Mouse (Mus musculus) cerebellum, adult 9-10 months (tissue): Measurements from ENCODE around the gene Dennd1a.

Experiments used
- DNase-seq: peaks from one replicate; pipeline ENCODE4 v3.0.0; 2022

The Dennd1a gene

DNA sequence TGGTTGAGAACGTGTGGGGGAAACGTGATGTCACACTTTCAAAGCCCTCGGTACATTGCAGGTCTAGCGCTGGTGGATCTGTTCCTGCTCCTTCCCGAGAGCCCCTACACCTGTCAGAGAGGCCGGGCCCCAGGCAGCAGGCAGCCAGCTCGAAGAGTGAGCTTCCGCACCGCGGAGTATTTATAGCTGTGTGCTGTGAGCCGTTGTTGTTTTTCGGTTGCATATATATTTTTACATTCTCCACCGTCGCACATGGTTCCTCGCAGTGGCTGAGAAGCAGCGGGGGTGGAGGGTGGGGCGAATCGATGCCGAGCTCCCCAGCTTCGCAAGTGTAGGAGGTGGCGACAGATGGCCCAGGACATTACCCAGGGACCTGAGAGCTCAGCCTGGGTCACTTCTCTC is 522.1 kb downstream of the Dennd1a start:
- DNase-seq: no peak

DNA sequence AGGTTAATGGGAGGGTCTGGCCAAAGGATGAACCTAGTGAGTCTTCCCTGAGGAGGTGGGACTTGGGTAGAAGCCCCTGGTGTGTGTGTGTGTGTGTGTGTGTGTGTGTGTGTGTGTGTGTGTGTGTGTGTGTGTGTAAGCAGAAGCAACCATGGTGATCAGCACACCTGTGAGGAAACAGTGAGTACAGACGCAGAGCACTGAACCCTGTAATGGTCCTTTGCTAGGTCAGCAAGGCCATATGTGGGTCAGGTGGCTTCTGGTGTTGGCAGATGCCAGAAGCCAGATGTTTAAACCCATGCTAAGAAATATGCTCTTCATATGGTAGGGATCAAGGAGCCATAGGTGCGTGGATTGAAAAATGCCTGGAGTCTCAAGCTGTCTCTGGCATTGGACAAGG is 522.7 kb downstream of the Dennd1a start:
- DNase-seq: no peak

DNA sequence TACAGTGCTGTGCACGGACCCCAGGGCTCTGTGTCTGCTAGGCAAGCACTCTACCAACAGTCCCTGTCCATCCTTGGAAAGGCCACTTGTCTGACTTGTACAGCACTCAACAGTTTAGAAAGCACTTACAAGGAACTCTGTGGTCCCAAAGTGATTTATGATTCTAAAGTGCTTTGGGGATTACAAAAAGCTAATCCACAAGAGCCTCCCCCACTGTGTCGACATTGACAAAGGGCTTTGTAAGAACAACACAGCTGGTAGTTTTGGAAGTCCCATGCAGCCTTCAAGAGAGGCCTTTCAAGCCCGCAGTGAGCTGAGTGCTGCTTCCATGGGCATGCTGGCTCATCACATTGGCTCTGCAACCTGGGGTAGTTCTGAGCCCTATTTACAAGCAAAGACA is 523.6 kb downstream of the Dennd1a start:
- DNase-seq: no peak

DNA sequence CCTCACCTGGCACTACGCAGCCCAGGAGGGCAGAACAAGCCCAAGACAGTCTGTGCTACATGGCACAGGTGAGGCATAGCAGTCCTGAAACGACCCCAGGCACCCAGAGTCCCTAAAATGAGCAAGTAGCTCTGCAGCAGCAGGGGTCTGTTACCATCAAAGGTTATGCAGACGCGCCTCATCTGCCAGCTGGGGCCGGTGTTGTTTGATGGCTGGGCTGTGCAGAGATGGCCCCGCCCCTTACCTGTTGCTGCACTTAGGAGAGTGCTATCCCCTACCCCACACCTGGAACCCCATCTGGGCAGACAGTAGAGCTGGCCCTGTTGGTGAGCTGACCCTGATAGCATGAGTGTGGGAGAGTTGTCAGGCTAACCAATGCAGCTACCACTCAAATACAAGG is 526.6 kb downstream of the Dennd1a start:
- DNase-seq: no peak

DNA sequence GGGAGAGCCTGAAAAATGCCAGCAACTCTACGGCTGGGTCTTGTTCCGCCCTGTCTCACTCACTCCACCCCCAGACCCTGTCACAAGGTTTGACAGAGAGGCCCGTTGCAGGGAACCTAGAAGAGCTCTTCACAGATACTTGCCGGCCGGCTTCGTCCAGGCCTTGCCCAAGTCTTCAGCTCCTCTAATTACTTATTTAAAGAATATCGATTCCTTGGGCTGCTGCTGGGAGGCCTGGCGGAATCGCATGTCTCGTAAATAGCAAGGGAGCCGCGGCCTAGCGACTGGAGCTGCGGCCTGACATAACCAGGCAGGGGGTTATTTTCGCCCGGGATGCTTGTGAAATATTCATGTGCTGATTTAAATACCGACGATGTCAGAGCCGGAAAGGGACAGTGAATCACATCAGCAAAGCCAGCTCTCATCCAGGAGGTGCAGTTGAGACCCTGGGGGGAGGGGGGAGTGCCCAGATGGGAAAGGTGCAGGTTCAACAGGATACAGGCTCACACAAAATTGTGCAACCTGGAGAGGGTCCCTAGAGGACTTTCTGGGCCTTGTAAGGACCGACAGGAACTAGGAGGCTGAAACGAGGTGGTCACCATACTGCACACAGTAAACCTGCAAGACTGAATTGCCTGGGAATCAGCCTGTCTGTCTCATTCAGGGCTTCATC is 528.7 kb downstream of the Dennd1a start:
- no peak for DNase-seq

DNA sequence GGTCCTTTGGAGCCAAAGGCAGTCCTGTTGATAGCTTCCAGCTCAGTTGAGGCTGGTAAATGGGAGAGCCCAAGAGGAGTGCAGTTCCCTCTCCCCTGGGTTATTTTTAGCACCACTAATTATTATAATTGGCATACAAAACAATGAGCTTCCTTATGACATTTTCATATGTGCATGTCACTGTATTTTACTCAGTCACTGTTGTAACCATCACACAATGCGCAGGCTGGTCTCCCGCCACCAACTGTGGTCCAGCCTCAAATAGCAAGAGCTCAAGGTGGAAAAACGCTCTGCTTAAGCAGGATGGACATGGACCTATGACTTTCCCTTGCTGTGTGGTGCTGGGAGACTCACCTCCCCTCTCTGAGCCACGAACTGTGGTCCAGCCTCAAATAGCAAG is 529.4 kb downstream of the Dennd1a start:
- DNase-seq: no peak

DNA sequence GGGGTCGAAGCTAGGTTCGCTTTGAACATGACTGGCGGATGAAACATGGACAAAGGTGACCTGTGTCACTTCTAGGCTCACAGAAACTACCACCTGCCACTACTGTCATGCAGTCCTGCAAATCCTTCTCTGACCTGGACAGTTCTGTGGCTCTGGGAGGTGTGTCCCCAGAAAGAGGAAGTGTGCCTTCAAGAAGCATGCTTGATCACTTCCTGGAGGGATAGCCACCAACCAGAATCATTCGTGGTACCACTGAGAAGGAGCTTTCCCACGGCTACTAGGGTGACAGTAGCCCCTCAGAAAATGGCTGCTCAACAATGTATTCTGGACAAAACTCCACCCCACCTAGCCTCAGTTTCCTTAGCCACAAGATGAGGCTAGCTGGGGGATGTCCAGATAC is 530.2 kb downstream of the Dennd1a start:
- DNase-seq: no peak

DNA sequence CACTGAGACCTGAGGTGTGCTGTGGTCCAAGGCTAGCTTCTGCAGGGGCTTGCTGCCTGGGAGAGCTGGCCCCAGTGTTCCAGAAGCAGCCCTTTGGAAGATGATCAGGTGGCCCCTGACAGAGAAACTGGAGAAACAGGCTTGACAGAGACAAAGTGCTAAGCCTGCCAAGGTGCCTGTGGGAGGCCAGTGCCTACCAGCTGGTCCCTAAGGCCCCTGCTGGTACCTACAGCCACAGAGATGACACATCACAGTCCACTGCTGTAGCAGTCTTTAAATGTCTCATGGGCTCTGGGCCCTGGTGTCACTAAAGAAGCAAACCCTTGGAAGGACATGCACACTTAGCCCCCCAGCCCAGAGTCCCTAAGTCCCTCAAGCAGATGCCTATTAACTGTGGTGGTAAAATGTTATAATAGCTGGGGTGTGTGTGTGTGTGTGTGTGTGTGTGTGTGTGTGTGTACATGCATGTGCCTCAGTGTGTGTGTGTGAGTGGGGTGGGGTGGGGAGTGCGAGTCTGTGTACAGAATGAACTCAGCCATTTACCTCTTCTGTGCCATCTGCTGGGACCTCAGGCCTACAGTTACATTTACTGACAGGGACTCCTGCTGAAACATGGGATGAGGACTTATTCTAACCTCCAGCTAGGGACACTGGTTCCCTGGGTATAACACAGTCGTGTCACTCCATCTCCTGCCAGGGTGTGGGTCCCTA is 530.8 kb downstream of the Dennd1a start:
- DNase-seq: peak; percentile 97

DNA sequence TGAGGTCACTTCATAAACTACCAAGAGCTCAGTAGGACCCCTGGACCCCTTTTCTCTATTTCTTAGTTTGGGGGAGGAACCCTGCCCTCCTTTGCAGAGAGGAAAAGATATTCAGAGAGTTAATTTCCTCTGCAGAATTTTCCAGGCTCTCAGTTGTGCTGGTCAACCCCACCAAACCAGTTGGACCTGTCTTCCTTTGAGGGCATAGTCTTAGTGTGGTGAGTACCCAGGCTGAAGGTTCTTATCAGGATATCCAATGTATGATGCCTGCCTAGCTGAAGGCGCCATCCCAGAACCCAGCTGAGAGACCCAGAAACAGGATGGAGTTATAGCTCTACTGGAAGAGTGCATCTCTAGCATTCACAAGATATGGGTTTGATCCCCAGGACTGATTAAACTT is 536.1 kb downstream of the Dennd1a start:
- no peak for DNase-seq

DNA sequence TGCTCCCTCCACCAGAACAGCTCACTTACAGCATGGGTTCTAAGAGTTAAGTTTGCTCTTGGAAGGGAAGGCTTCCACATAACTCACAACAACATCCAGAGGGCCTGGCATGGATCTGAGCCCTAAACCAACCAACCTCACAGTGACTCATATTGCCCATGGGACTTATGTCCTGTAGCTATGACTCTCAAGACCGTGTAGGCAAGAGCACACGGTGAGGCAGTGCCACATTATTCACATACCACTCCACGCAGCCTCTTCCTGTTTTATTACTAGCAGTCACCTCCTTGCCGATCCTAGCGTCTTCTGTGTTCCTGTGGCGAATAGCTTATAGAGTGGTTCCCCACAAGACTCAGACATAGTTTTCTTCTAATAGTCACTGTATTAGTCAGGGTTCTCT is 537.9 kb downstream of the Dennd1a start:
- no peak for DNase-seq
